Mouse (Mus musculus) frontal cortex, postnatal 36 days (tissue): Measurements from ENCODE around the gene Cxcl2.

Source experiments
- DNase-seq, 2 experiments: peaks; one replicate each; pipeline ENCODE4 v3.0.0; 2022; ENCODE audit warnings: low spot score in 2 of 2

The Cxcl2 gene

GRCm38 (mm10) chr5:90903339-90904020, at the start of gene Cxcl2:
Gene Cxcl2 (plus strand): TSS chr5:90903871.
- no peak for DNase-seq

- no peak for DNase-seq
Measured at GRCm38 (mm10) chr5:90855308-90856230, 48.1 kb upstream of the Cxcl2 start.

DNA sequence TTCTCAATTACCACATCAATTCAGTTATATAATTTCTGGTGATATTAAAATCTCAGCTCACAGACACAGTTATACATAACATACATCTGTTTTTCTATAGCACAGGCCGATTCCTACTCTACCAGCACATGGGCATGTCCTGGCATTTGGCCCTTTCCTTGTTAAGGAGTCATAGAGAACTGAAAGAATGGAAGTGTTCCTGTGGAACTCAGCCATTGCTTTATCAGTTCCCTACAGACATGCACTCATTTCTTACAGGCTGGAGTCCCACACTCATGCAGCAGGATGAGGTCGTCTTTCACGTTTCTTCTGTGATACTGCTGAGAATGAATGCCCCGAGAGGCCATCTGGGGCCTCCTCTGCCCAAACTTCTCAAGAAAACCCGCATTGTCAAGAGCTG, 46.2 kb upstream of the Cxcl2 start:
- no peak for DNase-seq

DNA sequence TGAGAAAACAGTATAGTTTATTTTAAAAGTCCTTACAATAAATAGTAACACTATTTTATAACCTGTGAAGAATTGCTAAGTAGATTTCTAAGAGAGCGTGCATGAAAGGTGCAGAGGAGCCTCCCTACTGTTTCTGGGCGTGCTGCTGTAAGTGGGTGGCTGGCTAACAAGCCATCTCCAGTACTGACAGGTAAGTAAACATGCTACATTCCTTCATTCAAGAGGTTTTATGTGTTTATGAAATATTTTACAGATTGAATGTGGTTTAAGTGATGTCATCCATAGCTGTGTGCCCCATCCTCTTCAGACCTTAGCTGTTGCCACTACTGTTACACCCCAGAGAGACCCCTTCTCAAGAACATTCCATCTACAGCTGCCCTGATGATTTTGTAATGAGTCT, 45.2 kb upstream of the Cxcl2 start:
- DNase-seq: no peak

- DNase-seq: no peak
Measured at GRCm38 (mm10) chr5:90859031-90859430, 44.6 kb upstream of the Cxcl2 start.

DNA sequence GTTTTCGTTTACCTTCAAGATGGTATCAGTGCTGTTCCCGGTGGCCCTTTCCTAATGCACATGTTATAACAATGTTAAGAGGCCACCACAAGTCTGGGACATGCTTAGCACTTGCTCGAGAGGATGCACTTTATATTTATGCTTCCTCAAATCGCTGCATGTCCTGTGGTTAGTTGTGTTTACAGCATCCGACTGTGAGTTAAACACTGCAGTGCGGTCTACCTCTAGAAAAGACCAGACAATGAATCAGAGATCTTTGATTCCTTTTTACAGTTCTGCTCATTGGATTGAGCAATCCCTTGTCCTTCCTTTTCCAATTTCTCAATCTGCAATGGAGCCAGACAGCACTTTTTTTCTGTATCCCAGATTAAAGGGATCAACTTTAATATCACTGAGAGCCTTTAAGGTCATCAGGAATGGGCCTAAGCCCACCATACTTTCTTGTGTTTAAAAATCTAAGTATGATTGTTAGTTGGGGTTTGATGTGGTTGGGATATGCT, 41.7 kb upstream of the Cxcl2 start:
- DNase-seq: no peak

- peak in 1 of 2 experiments; percentile 3 for DNase-seq
Measured at GRCm38 (mm10) chr5:90866770-90867169, 36.9 kb upstream of the Cxcl2 start.

DNA sequence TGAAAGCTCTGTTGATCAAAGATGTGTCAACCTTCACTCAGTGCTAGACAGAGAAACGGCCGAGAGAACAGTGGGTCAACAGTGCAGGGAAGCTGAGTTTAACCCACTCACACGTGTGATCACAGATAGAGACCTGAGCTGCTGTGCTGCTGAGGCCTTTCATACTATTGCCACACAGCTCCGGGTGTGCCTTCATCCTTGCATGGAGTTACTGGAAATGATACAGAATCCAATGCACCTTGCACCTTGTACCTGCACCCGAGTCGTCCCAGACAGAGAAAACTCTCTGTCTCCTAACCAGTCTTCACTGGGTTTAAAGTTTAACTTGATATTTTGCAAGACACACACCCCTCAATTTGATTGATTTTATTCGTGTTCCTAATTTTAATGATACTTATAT, 31.3 kb upstream of the Cxcl2 start:
- DNase-seq: no peak

DNA sequence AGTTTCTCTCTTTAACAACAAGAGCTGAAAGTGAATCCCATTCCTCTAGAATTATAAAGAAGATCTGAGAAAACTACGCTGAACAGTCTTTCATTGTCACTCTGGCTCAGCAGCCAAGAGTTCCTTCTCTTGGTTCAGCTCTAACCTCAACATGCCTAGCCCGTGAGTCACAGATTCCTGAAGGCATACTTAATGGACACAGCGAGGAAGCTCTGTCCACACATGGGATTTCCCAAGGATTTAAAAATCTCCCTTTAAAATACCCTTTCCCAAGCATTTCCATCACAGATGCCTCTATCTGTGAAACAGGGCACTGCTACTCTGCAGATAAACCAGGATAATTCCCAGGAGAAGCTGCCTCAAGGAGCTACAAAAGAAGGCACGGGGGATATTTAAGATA, 27.6 kb upstream of the Cxcl2 start:
- DNase-seq: no peak

GRCm38 (mm10) chr5:90876471-90877172, 27.0 kb upstream of the Cxcl2 start:
- DNase-seq: no peak

GRCm38 (mm10) chr5:90877173-90877512, 26.5 kb upstream of the Cxcl2 start:
- no peak for DNase-seq

- DNase-seq: no peak
Measured at GRCm38 (mm10) chr5:90879307-90880014, 24.2 kb upstream of the Cxcl2 start.

DNA sequence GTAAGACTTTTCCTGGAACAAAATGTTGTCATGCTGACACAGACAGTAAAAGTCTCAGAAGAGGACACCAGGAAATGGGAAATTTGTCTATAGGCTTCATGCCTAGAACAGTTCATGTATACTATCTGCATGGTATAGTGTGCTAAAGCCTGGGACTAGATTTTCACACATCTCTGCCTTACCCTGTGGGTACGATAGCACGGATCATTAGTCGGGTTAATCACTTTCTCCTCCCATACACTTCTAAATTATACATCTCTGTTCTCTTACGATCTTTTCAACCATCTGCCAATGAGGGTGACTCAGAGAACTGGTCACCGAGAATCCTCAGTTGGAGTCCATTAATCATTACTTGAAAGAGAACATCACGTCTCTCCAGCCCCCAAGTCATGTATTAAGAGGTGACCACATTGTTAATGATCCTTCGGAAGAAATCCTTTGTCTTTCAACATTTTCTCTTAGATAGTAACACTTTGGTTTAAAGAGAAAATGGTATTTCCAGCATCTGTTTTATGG, 23.3 kb upstream of the Cxcl2 start:
- DNase-seq: no peak

DNA sequence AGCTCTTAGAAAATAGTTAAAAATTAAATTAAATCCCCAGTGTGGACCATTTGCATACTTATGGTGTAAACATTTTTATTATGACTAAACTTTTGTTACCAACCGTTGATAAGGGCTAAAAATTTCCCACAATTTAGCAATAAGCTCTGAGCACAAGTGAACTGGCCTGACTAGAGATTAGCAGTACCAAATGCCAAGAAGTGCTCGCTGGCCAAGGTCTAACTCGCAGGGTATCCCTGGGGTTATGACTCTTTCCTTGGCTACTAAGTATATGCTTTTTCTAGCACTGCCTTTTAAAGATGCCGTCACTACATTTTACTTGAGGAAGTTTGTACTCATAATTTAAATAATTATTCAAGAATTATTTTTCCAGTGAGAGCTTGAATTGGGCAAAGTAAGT, 22.6 kb upstream of the Cxcl2 start:
- no peak for DNase-seq

- DNase-seq: no peak
Measured at GRCm38 (mm10) chr5:90881682-90882081, 22.0 kb upstream of the Cxcl2 start.

DNA sequence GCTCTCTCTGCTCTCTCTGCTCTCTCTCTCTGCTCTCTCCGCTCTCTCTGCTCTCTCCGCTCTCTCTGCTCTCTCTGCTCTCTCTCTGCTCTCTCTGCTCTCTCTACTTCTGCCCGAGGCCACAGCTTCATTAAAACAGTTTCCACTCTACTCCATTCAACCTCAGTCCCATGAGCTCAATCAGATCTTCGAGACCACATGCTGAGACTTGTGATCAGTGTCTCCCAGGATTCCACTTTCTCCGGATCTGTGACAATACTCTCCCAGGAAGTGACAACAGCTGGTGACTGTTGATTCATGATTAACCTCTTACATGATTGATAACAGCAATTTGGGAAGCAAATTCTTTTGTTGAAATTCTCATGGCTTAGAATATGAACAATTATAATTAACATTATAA, 21.5 kb upstream of the Cxcl2 start:
- no peak for DNase-seq

DNA sequence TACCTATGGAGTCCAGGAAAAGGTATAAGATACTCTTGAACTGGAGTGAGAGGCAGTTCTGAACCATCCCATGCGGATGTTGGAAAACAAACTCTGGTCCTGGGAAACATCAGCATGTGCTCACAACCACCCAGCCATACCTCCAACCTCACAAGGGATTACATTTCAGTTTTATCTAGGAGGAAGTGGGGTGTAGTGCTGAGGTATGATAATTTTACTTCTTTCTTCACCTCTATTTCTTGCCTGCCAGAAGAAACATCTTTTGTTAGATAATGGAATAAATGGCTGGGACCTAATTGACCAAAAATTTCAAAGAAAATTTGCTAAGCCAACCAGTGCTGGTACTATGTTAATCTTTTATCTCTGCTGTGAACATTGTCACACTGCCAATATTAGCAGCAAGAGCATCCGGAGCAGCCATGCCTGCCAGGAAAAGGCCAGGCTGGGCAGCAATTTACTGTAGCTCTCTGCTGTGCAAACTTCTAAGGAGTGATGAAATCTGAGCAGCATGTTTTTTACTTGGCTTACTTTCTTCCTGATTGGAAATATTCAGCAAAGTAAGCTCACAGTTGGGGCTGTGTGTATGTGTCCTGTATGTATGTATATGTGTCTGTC, 18.9 kb upstream of the Cxcl2 start:
- no peak for DNase-seq

DNA sequence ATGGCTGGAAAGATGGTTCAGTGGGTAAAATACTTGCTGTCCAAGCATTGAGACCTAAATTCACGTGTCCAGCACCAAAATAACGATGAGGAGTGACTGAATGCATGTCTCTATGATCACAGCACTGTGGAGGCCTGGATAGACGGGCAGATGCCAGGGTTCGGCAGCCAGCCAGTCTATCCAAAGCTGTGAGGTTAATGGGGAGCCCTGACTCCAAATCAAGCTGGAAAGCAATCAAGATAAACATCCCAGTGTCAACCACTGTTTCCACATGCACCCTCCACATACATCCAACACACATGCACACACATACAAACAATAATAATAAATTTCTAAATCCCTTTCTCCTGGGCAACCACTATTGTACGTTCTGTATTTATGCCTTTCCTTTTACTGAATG, 15.0 kb upstream of the Cxcl2 start:
- no peak for DNase-seq

- no peak for DNase-seq
Measured at GRCm38 (mm10) chr5:90890519-90891463, 12.9 kb upstream of the Cxcl2 start, which contains the start of gene Cxcl1. Gene Cxcl1 (plus strand): TSS chr5:90891241.

DNA sequence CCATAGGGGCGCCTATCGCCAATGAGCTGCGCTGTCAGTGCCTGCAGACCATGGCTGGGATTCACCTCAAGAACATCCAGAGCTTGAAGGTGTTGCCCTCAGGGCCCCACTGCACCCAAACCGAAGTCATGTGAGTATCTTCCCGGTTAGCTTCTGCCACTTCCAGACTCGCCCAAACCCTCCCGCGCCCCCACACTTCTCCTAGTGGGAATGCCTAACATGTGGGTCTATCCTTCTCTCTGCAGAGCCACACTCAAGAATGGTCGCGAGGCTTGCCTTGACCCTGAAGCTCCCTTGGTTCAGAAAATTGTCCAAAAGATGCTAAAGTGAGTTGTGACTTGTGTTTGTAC, 12.2 kb upstream of the Cxcl2 start:
- DNase-seq: no peak
